Mouse (Mus musculus): ENCODE measurements around the gene Bicc1.

DNA sequence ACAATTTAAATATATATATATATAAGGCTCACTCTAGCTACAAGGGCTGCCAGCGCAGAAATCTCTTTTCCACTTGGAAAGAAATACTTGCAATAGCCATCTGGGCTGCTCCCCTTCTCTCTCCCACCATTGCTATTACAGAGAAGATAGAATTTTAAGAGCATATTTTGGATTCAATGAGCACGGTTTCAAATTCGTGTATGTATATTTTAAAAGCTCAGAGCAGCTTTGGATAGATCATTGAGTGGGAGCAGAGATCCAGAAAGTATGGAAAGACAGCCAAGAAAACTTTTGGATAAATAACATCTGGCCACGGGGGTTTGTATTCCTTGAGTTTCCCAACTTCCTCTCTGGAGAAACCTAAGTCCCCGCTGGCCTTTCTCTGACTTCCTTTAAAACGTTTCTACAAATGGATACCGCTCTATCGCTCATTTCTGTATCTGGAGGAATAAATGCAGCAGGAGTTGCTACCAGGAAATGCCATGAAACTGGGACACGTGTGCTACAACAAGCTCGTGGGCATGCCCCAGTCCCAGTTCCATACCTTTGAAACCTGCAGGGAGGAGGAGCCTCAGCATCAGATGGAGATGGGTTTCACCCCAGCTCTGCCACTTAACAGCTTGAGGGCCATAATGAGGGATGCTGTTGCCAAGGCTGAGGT, 45.1 kb downstream of the Bicc1 start:
- TF ChIP-seq CHD2 (IDR thresholded peaks at IDR 0.05; ENCODE audit: low read depth, low read length) (no peak), MAFK (IDR thresholded peaks at IDR 0.05; ENCODE audit: insufficient read depth, low read depth, low read length) (no peak), ZNF384 (IDR thresholded peaks at IDR 0.05; ENCODE audit: low read depth, low read length) (no peak)

All from ES-E14 (cell line).